In the genomic region with DNA sequence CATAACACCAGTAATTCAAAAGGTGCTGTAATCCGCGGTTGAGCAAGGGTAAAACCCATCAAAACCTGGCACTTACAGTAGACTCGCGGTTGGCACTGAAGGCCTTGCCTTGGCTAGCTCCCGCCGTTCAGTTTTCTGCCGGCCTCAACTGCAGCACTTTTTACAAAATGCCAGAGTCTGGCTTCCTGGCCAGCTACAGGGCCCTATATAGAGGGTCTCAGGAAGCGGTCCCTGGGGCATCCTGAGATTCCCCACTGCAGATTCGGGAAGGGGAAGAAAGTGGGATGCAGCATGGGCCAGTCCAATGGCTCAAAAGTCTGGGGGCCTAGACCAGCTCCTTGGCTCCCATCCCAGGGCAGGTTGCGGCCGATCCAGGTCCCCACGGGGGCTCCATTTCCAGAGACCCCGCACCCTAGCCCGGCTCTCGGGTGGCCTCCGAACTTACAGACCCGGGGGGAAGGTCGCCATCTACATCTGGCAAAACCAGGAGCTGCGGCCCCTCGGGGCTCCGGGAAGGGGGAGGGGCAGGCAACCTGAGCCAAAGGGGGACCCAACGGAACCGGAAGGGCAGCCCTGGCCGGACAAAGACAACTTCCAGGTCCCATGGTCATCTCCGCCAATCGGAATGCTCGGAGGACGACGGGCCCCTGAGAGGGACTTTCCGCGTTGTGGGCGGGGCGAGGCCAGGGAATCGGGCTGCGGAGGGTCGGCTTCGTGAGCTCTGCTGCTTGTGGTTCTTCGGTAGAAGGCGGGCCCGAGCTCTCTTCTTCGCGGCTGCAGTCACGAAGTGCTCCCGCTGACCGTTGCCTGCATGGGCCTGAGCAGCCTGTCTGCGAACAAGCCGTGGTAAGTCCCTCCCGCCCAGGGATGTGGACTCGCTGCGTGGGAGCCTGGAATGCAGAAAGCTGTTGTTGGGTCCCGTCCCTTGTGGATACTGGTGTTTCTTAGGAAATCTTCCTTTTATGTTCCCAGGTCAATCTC, we compare ENCODE assay signal across 1 mouse cellular context.
TF ChIP-seq lines count a peak whose summit lies in the region.

A gene (minus strand): TSS at position 525 of the 981 bp plus-strand sequence.
A gene (minus strand): TSS at position 561 of the 981 bp plus-strand sequence.
A gene (plus strand): TSS at position 669 of the 981 bp plus-strand sequence.

TF ChIP-seq in MEL, 35 proteins besides CTCF, POLR2A, EP300 and RAD21 (continued from another document):
- TF ChIP-seq ZC3H11A (IDR thresholded peaks at IDR 0.05; ENCODE audit: low read depth, low read length) (no peak), HCFC1 (IDR thresholded peaks at IDR 0.05; ENCODE audit: low read depth, low read length) (peak; percentile 96), BHLHE40 (IDR thresholded peaks at IDR 0.05; ENCODE audit: borderline replicate concordance, low read depth, low read length) (0 out of 2 replicates have a peak, but pooled peaks have one; percentile 7), SIN3A (IDR thresholded peaks at IDR 0.05; ENCODE audit: low read length) (peak; percentile 91), NRF1 (IDR thresholded peaks at IDR 0.05; ENCODE audit: insufficient read depth, low read depth, low read length, poor library complexity, severe bottlenecking) (0 out of 2 replicates have a peak, but pooled peaks have one; percentile 19), SMC3 (IDR thresholded peaks at IDR 0.05; ENCODE audit: low read depth, low read length) (no peak), TCF12 (IDR thresholded peaks at IDR 0.05; ENCODE audit: low read depth, low read length) (peak; percentile 62; the same call in 1 of the 2 replicates), MYB (IDR thresholded peaks at IDR 0.05; ENCODE audit: low read depth, low read length) (no peak), POLR2AphosphoS2 (IDR thresholded peaks at IDR 0.05; ENCODE audit: low read length) (no peak), CHD2 (IDR thresholded peaks at IDR 0.05; ENCODE audit: low read length) (peak; percentile 85), E2F4 (IDR thresholded peaks at IDR 0.05; ENCODE audit: borderline replicate concordance, low read depth, low read length) (0 out of 2 replicates have a peak, but pooled peaks have one; percentile 22), NELFE (IDR thresholded peaks at IDR 0.05; ENCODE audit: low read depth, low read length) (peak; percentile 64; the same call in 1 of the 2 replicates), ZNF384 (IDR thresholded peaks at IDR 0.05; ENCODE audit: low read depth, low read length) (no peak), USF2 (IDR thresholded peaks at IDR 0.05; ENCODE audit: borderline replicate concordance in 1 of 2, insufficient read depth in 1 of 2, low read depth in 1 of 2, low read length in 2 of 2) (no peak), GATA1 (IDR thresholded peaks at IDR 0.05; ENCODE audit: low read depth, low read length) (no peak), JUND (IDR thresholded peaks at IDR 0.05; ENCODE audit: low read depth, low read length) (no peak), UBTF (IDR thresholded peaks at IDR 0.05; ENCODE audit: borderline replicate concordance, insufficient read depth, low read depth, low read length) (no peak), ZKSCAN1 (IDR thresholded peaks at IDR 0.05; ENCODE audit: low read depth, low read length) (no peak), ZMIZ1 (IDR thresholded peaks at IDR 0.05; ENCODE audit: low read depth, low read length) (peak; percentile 31), MAZ (IDR thresholded peaks at IDR 0.05; ENCODE audit: low read depth, low read length) (peak; percentile 80; the same call in 1 of the 2 replicates), MAX (IDR thresholded peaks at IDR 0.05; ENCODE audit: low read length) (0 out of 2 replicates have a peak, but pooled peaks have one; percentile 51), USF1 (IDR thresholded peaks at IDR 0.05; ENCODE audit: low read depth, low read length) (peak; percentile 88), RCOR1 (IDR thresholded peaks at IDR 0.05; ENCODE audit: low read depth, low read length) (0 out of 2 replicates have a peak, but pooled peaks have one; percentile 50), CHD1 (IDR thresholded peaks at IDR 0.05; ENCODE audit: low read depth, low read length) (0 out of 2 replicates have a peak, but pooled peaks have one; percentile 24), GABPA (IDR thresholded peaks at IDR 0.05; ENCODE audit: low read depth, low read length) (no peak), TAL1 (IDR thresholded peaks at IDR 0.05; ENCODE audit: low read length) (no peak), MXI1 (IDR thresholded peaks at IDR 0.05; ENCODE audit: low read depth, low read length) (peak; percentile 65), ETS1 (IDR thresholded peaks at IDR 0.05; ENCODE audit: low read depth, low read length) (peak; percentile 48; the same call in 1 of the 2 replicates)
